Mouse (Mus musculus): ENCODE results near the gene Atp7a. TPM values are rescaled to one million over a fixed set of nuclear protein-coding genes. Genes with fewer than 3 reads are reported as not detected.
"Not testable (repeated sequence)": the region's sequence is repeated elsewhere in the genome, so short reads cannot be mapped to it uniquely, and the experiment has no call there.

The Atp7a gene
- polyA plus RNA-seq (2012; rRNA removed): 4.4 and 5.0 TPM in 2 replicates

DNA sequence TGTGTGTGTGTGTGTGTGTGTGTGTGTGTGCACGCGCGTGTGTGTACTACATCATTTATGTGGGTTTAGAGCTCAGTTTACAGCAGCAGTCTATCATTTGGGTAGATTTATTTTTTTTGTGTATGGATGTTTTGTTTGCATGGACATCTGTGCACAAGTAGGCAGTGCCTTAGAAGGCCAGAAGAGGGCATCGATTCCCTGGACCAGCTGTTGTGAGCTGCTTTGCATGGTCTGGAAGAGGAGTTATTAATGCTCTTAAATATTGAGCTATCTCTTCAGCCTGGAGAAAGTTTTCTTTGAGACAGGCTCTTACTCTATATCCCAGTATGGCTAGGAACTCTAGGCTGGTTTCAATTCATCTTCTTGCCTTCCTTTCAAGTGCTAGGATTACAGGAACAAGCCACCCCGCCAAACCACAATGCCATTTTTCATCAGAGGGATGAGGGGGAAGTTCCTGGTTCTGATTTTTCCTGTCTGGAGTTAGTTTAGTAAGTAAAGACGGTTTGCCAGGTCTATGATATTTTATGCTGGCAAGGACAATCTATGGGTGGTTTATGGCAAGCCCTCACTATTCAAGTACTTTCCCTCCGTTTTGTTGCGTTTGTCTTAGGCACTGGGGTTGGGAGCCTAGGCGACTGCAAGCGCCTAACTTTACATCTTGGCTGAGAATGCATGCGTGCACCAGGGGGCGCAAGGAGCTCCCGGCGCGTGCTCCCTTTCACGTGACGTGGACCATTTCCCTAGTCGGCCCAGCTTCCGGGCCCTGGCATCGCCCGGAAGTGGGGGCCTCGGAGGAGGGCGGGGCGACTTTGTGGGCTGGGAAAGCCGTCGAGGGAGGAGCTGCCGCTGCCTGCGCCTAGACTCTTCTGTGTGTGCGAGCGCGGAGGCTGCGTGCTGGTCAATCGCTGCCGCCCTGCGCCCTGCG lies at the start of gene Atp7a:
Atp7a (plus strand) TSS at position 859 of the 925 bp plus-strand sequence.
- TF ChIP-seq POLR2A (IDR thresholded peaks at IDR 0.05; ENCODE audit: low read depth, low read length) (peak; percentile 80), CTCF (conservative IDR thresholded peaks at IDR 0.05; ENCODE audit: insufficient read depth, insufficient read length, low read depth, low read length) (peak; percentile 74)
- H3K36me3 ChIP-seq (ENCODE audit: control insufficient read depth, insufficient read depth, low read length): no peaks in the 10 kb centered on the region
- H3K27me3 ChIP-seq (replicated peaks; ENCODE audit: control insufficient read depth, insufficient read depth, low read length): no peaks in the 10 kb centered on the region
- H3K4me1 ChIP-seq (ENCODE audit: control insufficient read depth, insufficient read depth, low read length): 0 out of 2 replicates have a peak, but pooled peaks cover 2% of the 10 kb centered on the region
- H3K27ac ChIP-seq (ENCODE audit: insufficient read depth, low read depth, low read length): peak within 1 kb of the TSS; percentile 63; the same call in 1 of the 2 replicates
- 1% methylated on average over 23 of the region's 36 CpGs for WGBS
- DNase-seq: peak; percentile 96
- H3K4me3 ChIP-seq (ENCODE audit: insufficient read depth, low read depth, low read length): peak within 1 kb of the TSS; percentile 77

GRCm38 (mm10) chrX:106001605-106002004 lies 25.5 kb upstream of the Atp7a start:
- TF ChIP-seq CTCF (conservative IDR thresholded peaks at IDR 0.05; ENCODE audit: insufficient read depth, insufficient read length, low read depth, low read length) (no peak), POLR2A (IDR thresholded peaks at IDR 0.05; ENCODE audit: low read depth, low read length) (no peak)
- Histone ChIP-seq H3K36me3 (ENCODE audit: control insufficient read depth, insufficient read depth, low read length) (no peaks in the 10 kb centered on the region), H3K4me3 (ENCODE audit: insufficient read depth, low read depth, low read length) (no peak overlapping the region), H3K27ac (ENCODE audit: insufficient read depth, low read depth, low read length) (no peak overlapping the region), H3K4me1 (ENCODE audit: control insufficient read depth, insufficient read depth, low read length) (no peaks in the 10 kb centered on the region), H3K27me3 (replicated peaks; ENCODE audit: control insufficient read depth, insufficient read depth, low read length) (no peaks in the 10 kb centered on the region)
- DNase-seq: no peak
- 96% methylated on average over 1 of the region's 1 CpGs for WGBS

DNA sequence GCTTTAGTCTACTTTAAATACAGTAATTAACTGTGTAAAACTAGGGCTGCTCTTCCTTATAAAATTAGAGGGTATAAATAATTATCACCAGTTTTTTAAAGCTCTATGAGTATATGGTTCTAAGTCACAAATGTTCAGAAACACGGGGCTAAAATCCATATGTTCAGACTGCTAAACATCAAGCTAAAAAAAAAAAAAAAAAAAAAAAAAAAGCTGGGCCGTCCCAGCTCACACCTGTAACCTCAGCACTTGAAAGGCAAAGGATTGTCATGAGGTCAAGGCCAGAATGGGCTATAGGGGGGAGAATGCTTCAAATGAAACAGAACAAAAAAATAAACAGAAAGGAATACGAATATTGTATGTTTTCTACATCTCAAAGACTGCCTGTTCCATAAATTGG lies 16.3 kb upstream of the Atp7a start:
- H3K36me3 ChIP-seq (ENCODE audit: control insufficient read depth, insufficient read depth, low read length): no peaks in the 10 kb centered on the region
- WGBS: 0% methylated on average over 3 of the region's 3 CpGs
- no peak for TF ChIP-seq CTCF (conservative IDR thresholded peaks at IDR 0.05; ENCODE audit: insufficient read depth, insufficient read length, low read depth, low read length)
- TF ChIP-seq POLR2A (IDR thresholded peaks at IDR 0.05; ENCODE audit: low read depth, low read length): no peak
- H3K27ac ChIP-seq (ENCODE audit: insufficient read depth, low read depth, low read length): no peak overlapping the region
- H3K27me3 ChIP-seq (replicated peaks; ENCODE audit: control insufficient read depth, insufficient read depth, low read length): no peaks in the 10 kb centered on the region
- H3K4me1 ChIP-seq (ENCODE audit: control insufficient read depth, insufficient read depth, low read length): peaks cover 2% of the 10 kb centered on the region; the same call in 1 of the 2 replicates
- no peak for DNase-seq
- H3K4me3 ChIP-seq (ENCODE audit: insufficient read depth, low read depth, low read length): peak overlapping the region; percentile 98

DNA sequence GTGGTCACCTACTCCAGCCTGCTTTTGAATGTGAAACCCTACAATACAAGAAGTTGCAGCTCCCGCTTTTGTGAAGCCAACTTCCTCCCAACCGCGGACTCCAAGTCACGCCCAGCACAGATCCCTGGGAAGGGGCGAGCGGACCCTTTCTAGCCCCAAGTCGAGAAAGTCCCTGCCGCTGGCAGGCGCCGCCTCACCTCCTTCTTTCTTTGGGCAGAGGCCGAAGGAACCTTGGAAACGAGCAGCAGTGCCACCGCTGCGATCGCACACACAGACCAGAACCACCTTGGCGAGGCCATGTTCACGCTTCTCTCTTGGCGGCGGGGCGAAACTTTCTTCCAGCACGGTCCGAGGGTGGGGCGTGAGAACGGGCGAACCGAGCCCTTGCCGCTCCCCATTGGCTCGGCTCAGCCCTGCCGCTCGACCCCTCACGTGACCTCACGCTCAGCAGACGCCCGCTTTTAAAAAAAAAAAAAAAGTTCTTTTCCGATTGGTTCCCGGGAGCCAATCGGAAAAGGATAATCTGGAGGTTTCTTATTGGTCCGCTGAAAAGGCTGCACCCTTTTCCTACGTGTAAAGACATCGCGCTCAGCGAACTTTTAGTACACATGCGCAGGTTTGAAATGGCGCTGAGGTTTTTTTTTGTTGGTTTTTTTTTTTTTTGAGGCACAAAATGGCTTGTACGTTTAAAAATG lies 15.5 kb upstream of the Atp7a start, which contains the start of gene Magt1:
Magt1 (minus strand) TSS at position 442 of the 695 bp plus-strand sequence.
- Histone ChIP-seq H3K36me3 (ENCODE audit: control insufficient read depth, insufficient read depth, low read length) (no peaks in the 10 kb centered on the region), H3K27me3 (replicated peaks; ENCODE audit: control insufficient read depth, insufficient read depth, low read length) (no peaks in the 10 kb centered on the region), H3K27ac (ENCODE audit: insufficient read depth, low read depth, low read length) (peak within 1 kb of the TSS; percentile 91), H3K4me1 (ENCODE audit: control insufficient read depth, insufficient read depth, low read length) (peaks cover 2% of the 10 kb centered on the region; the same call in 1 of the 2 replicates), H3K4me3 (ENCODE audit: insufficient read depth, low read depth, low read length) (peak within 1 kb of the TSS; percentile 98)
- no peak for TF ChIP-seq CTCF (conservative IDR thresholded peaks at IDR 0.05; ENCODE audit: insufficient read depth, insufficient read length, low read depth, low read length)
- TF ChIP-seq POLR2A (IDR thresholded peaks at IDR 0.05; ENCODE audit: low read depth, low read length): peak; percentile 51
- peak; percentile 94 for DNase-seq
- WGBS: 1% methylated on average over 44 of the region's 45 CpGs

- Histone ChIP-seq H3K36me3 (ENCODE audit: control insufficient read depth, insufficient read depth, low read length) (no peaks in the 10 kb centered on the region), H3K4me1 (ENCODE audit: control insufficient read depth, insufficient read depth, low read length) (peaks cover 2% of the 10 kb centered on the region; the same call in 1 of the 2 replicates), H3K27ac (ENCODE audit: insufficient read depth, low read depth, low read length) (peak overlapping the region; percentile 91; the same call in 1 of the 2 replicates), H3K4me3 (ENCODE audit: insufficient read depth, low read depth, low read length) (no peak overlapping the region), H3K27me3 (replicated peaks; ENCODE audit: control insufficient read depth, insufficient read depth, low read length) (no peaks in the 10 kb centered on the region)
- 76% methylated on average over 3 of the region's 3 CpGs for WGBS
- DNase-seq: no peak
- TF ChIP-seq POLR2A (IDR thresholded peaks at IDR 0.05; ENCODE audit: low read depth, low read length) (no peak), CTCF (conservative IDR thresholded peaks at IDR 0.05; ENCODE audit: insufficient read depth, insufficient read length, low read depth, low read length) (no peak)
Measured at GRCm38 (mm10) chrX:106012559-106012958, 14.5 kb upstream of the Atp7a start.

- TF ChIP-seq POLR2A (IDR thresholded peaks at IDR 0.05; ENCODE audit: low read depth, low read length): no peak
- TF ChIP-seq CTCF (conservative IDR thresholded peaks at IDR 0.05; ENCODE audit: insufficient read depth, insufficient read length, low read depth, low read length): peak; percentile 29; the same call in 1 of the 2 replicates
- Histone ChIP-seq H3K27me3 (replicated peaks; ENCODE audit: control insufficient read depth, insufficient read depth, low read length) (no peaks in the 10 kb centered on the region), H3K4me1 (ENCODE audit: control insufficient read depth, insufficient read depth, low read length) (peaks cover 2% of the 10 kb centered on the region; the same call in 1 of the 2 replicates), H3K4me3 (ENCODE audit: insufficient read depth, low read depth, low read length) (no peak overlapping the region), H3K36me3 (ENCODE audit: control insufficient read depth, insufficient read depth, low read length) (no peaks in the 10 kb centered on the region), H3K27ac (ENCODE audit: insufficient read depth, low read depth, low read length) (no peak overlapping the region)
- WGBS: 15% methylated on average over 2 of the region's 2 CpGs
- DNase-seq: peak; percentile 61
Measured at GRCm38 (mm10) chrX:106013217-106013616, 13.9 kb upstream of the Atp7a start.

GRCm38 (mm10) chrX:106014741-106015377 lies 12.2 kb upstream of the Atp7a start:
- H3K27ac ChIP-seq (ENCODE audit: insufficient read depth, low read depth, low read length): peak overlapping the region; percentile 96
- H3K36me3 ChIP-seq (ENCODE audit: control insufficient read depth, insufficient read depth, low read length); H3K27me3 ChIP-seq (replicated peaks; ENCODE audit: control insufficient read depth, insufficient read depth, low read length); H3K4me3 ChIP-seq (ENCODE audit: insufficient read depth, low read depth, low read length); H3K4me1 ChIP-seq (ENCODE audit: control insufficient read depth, insufficient read depth, low read length); DNase-seq: not testable (repeated sequence)
- 50% methylated on average over 2 of the region's 2 CpGs for WGBS
